ENCODE assay signal across 8 mouse cellular contexts in the genomic region with DNA sequence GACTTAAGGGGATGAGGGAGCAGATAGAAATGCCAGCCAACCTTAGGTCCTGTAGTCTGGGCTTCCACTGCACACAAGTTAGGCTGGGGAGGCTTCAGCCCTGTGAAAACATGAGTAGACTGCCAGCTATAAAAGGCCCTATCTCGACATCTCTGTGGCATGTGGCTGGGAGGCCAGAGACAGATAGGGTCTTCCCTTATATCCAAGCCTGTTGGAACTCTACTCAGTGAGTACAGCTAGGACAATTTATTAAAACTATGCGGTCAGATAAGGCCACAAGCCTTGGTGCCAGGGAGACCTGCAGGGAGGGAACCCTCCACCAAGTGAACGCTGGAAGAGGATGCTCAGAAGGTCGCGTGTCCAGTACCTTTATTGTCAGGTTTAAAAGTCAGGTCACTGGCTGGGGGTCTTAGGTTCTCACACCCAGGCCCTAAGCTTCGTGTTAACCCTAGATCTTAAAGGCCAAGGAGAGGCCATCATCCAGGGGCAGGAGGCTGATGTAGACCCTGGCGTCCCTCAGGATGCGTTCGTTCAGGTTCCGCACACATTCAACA. TPM values are rescaled to one million over a fixed set of nuclear protein-coding genes. Genes with fewer than 3 reads are reported as not detected.
DNase-seq lines count a peak whose midpoint lies in the region; ATAC-seq and TF ChIP-seq lines count a peak whose summit lies in the region.

No protein-coding gene starts in this region.

- H3K27ac ChIP-seq in lung, postnatal 0 days (ENCODE audit: low read length) = no peak overlapping the region
- no peak overlapping the region for H3K27ac ChIP-seq in forebrain, embryonic 11.5 days (ENCODE audit: low read depth, low read length)
- no peak overlapping the region for H3K27ac ChIP-seq in limb, embryonic 12.5 days
- peak overlapping the region; percentile 81; the same call in 1 of the 2 replicates for H3K27ac ChIP-seq in stomach, embryonic 14.5 days (ENCODE audit: low read length)

- WGBS in lung, postnatal 0 days = 17% methylated on average over 10 of the region's 10 CpGs
- WGBS in forebrain, embryonic 11.5 days = 16% methylated on average over 10 of the region's 10 CpGs
- WGBS in limb, embryonic 12.5 days = 18% methylated on average over 10 of the region's 10 CpGs
- 22% methylated on average over 10 of the region's 10 CpGs for WGBS in stomach, embryonic 14.5 days

- H3K27me3 ChIP-seq in lung, postnatal 0 days (replicated peaks; ENCODE audit: insufficient read depth, low read length) = no peaks in the 10 kb centered on the region
- H3K27me3 ChIP-seq in forebrain, embryonic 11.5 days (ENCODE audit: control insufficient read depth, insufficient read depth, low read length) = no peaks in the 10 kb centered on the region
- peaks cover 7% of the 10 kb centered on the region for H3K27me3 ChIP-seq in limb, embryonic 12.5 days
- H3K27me3 ChIP-seq in stomach, embryonic 14.5 days (ENCODE audit: control insufficient read depth, insufficient read depth, low read length) = no peaks in the 10 kb centered on the region

- H3K4me2 ChIP-seq in lung, postnatal 0 days (replicated peaks; ENCODE audit: low read depth, low read length) = peak overlapping the region; percentile 92
- H3K4me2 ChIP-seq in forebrain, embryonic 11.5 days (ENCODE audit: low read depth, low read length, severe bottlenecking) = peak overlapping the region; percentile 99
- H3K4me2 ChIP-seq in limb, embryonic 12.5 days = peak overlapping the region; percentile 93
- peak overlapping the region; percentile 100 for H3K4me2 ChIP-seq in stomach, embryonic 14.5 days (replicated peaks; ENCODE audit: low read depth, low read length)

- TF ChIP-seq EP300 in lung, postnatal 0 days (IDR thresholded peaks at IDR 0.05) = no peak

- no peaks in the 10 kb centered on the region for H3K9me3 ChIP-seq in lung, postnatal 0 days (ENCODE audit: low read length)
- H3K9me3 ChIP-seq in forebrain, embryonic 11.5 days (ENCODE audit: control insufficient read depth, low read length) = no peaks in the 10 kb centered on the region
- no peaks in the 10 kb centered on the region for H3K9me3 ChIP-seq in limb, embryonic 12.5 days
- H3K9me3 ChIP-seq in stomach, embryonic 14.5 days (ENCODE audit: control insufficient read depth, low read depth, low read length) = no peaks in the 10 kb centered on the region

- peaks cover 7% of the 10 kb centered on the region; the same call in 1 of the 2 replicates for H3K4me1 ChIP-seq in lung, postnatal 0 days (ENCODE audit: insufficient read depth, low read depth, low read length)
- H3K4me1 ChIP-seq in forebrain, embryonic 11.5 days (replicated peaks; ENCODE audit: control insufficient read depth, insufficient read depth, low read length) = peaks cover 15% of the 10 kb centered on the region; the same call in 1 of the 2 replicates
- H3K4me1 ChIP-seq in limb, embryonic 12.5 days (replicated peaks) = peaks cover 42% of the 10 kb centered on the region
- H3K4me1 ChIP-seq in stomach, embryonic 14.5 days (ENCODE audit: control insufficient read depth, insufficient read depth, low read length) = peaks cover 12% of the 10 kb centered on the region; the same call in 1 of the 2 replicates

- TF ChIP-seq CTCF in lung, postnatal 0 days (IDR thresholded peaks at IDR 0.05) = no peak

- H3K4me3 ChIP-seq in lung, postnatal 0 days (ENCODE audit: low read depth, low read length) = peak overlapping the region; percentile 56
- peak overlapping the region; percentile 61; the same call in 1 of the 2 replicates for H3K4me3 ChIP-seq in forebrain, embryonic 11.5 days (ENCODE audit: low read depth, low read length)
- H3K4me3 ChIP-seq in limb, embryonic 12.5 days (replicated peaks) = peak overlapping the region; percentile 56
- H3K4me3 ChIP-seq in stomach, embryonic 14.5 days (ENCODE audit: low read depth, low read length) = peak overlapping the region; percentile 71

- H3K36me3 ChIP-seq in lung, postnatal 0 days (ENCODE audit: insufficient read depth, low read length) = peaks cover 19% of the 10 kb centered on the region
- H3K36me3 ChIP-seq in forebrain, embryonic 11.5 days (ENCODE audit: control insufficient read depth, insufficient read depth, low read length) = no peaks in the 10 kb centered on the region; the same call in 1 of the 2 replicates
- peaks cover 44% of the 10 kb centered on the region for H3K36me3 ChIP-seq in limb, embryonic 12.5 days
- H3K36me3 ChIP-seq in stomach, embryonic 14.5 days (ENCODE audit: control insufficient read depth, insufficient read depth, low read length) = peaks cover 43% of the 10 kb centered on the region

- no peak overlapping the region for H3K9ac ChIP-seq in lung, postnatal 0 days (replicated peaks; ENCODE audit: low read depth)
- H3K9ac ChIP-seq in forebrain, embryonic 11.5 days (ENCODE audit: low read length) = peak overlapping the region; percentile 73
- H3K9ac ChIP-seq in limb, embryonic 12.5 days (replicated peaks) = peak overlapping the region; percentile 60
- H3K9ac ChIP-seq in stomach, embryonic 14.5 days (replicated peaks; ENCODE audit: low read depth, low read length) = no peak overlapping the region

- ATAC-seq in lung, postnatal 0 days = no peak
- ATAC-seq in forebrain, embryonic 11.5 days (replicated peaks; ENCODE audit: low FRiP score) = no peak
- ATAC-seq in limb, embryonic 12.5 days (ENCODE audit: insufficient number of reproducible peaks, insufficient read depth, low FRiP score, low TSS enrichment, low read depth) = no peak
- no peak for ATAC-seq in stomach, embryonic 14.5 days (ENCODE audit: insufficient number of reproducible peaks, insufficient read depth, low FRiP score, low read depth)

- DNase-seq in lung, postnatal 0 days (ENCODE audit: low spot score) = no peak
- no peak for DNase-seq in lung, postnatal 36 days
- no peak for DNase-seq in forebrain, embryonic 11.5 days (ENCODE audit: low spot score)
- no peak for DNase-seq in urinary bladder, postnatal 4 days (ENCODE audit: low spot score in 2 of 2)
- DNase-seq in layer of hippocampus, adult 9-11 months = no peak
- DNase-seq in testis, postnatal 10 days (ENCODE audit: low spot score) = no peak

RNA-seq across cellular contexts. Expression of a gene that starts 1.9 kb away (rescaled TPM):
- polyA plus RNA-seq in lung, postnatal 0 days (2015; fragmentation: Nextera tagmentation; extraction: Ambion mirVana) = 13.0 and 14.7 TPM in 2 replicates
- 11.9 and 13.7 TPM in 2 replicates for polyA plus RNA-seq in forebrain, embryonic 11.5 days (2014; fragmentation: Nextera tagmentation; extraction: Ambion mirVana)
- polyA plus RNA-seq in limb, embryonic 12.5 days (2016; fragmentation: Nextera tagmentation; extraction: Ambion mirVana) = 22.5 and 24.2 TPM in 2 replicates
- 25.8 and 29.8 TPM in 2 replicates for polyA plus RNA-seq in stomach, embryonic 14.5 days (2014; fragmentation: Nextera tagmentation; extraction: Ambion mirVana)

RNA-seq across cellular contexts. Expression of a gene that starts 21.9 kb away (rescaled TPM):
- 220 and 221 TPM in 2 replicates for polyA plus RNA-seq in lung, postnatal 0 days (2015; fragmentation: Nextera tagmentation; extraction: Ambion mirVana)
- 254 and 262 TPM in 2 replicates for polyA plus RNA-seq in forebrain, embryonic 11.5 days (2014; fragmentation: Nextera tagmentation; extraction: Ambion mirVana)
- polyA plus RNA-seq in limb, embryonic 12.5 days (2016; fragmentation: Nextera tagmentation; extraction: Ambion mirVana) = 246 and 263 TPM in 2 replicates
- polyA plus RNA-seq in stomach, embryonic 14.5 days (2014; fragmentation: Nextera tagmentation; extraction: Ambion mirVana) = 271 and 278 TPM in 2 replicates

Comparison
In these comparisons a context has a peak if more than half of its experiments do, and no peak if none do; other contexts are left out.
1. H3K9ac ChIP-seq: peak in forebrain, embryonic 11.5 days (single experiment) and limb, embryonic 12.5 days (single experiment); none in lung, postnatal 0 days (single experiment) and stomach, embryonic 14.5 days (single experiment).
2. Peak in every context shown above with its lines, with median percentiles within 50 percentile points of each other: H3K4me2 ChIP-seq and H3K4me3 ChIP-seq.